Mouse (Mus musculus) urinary bladder, postnatal 4 days (tissue): Measurements from ENCODE around the gene Zfp317.
"Not testable (repeated sequence)": the region's sequence is repeated elsewhere in the genome, so short reads cannot be mapped to it uniquely, and the experiment has no call there.

Experiments used
- DNase-seq, 2 experiments: peaks; one replicate each; pipeline ENCODE4 v3.0.0; 2021 to 2022; ENCODE audit warnings: low spot score in 2 of 2

Gene Zfp317

DNA sequence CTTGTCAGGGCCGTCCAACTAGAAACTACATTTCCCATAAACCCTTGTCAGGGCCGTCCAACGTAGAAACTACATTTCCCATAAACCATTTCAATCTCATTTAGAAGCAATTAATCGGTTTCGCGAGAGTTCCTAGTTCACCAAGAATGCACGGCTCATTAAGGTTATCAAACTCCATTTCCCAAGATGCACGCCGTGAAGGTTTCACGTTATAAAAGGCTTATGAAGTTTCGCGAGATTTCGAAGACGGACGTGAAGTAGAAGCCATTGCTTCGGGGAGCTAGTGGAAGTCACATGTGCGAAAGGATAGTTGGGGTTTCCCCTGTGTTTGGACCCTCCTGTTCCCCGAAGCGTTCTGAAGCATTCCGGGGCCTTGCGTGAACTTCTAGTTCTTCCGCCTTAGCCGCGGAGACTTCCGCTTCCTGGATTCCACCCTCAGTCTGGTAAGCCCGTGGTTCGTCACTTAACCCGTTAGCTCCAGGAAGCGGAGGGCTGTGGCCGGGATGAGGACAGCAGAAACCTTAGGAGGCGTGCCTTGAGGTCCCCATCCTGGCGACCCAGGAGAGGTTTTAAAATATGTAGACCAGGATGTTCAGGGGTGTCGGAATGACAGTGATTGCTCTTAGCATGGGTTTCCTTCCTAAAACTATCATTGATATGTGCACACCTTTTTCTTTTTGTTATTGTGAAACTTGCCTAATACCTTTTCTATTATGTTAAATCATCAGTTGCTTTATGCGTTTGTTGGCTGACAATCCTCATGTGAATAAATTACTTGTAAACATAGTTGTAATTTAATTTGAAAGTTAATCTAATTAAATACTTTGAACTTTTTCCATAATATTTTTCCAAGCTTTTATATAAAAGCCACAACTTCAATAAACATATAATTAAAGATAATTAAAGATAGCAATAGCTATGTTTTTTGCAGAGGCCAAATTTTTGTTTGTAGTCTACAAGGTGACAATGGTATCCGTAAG is at the start of gene Zfp317:
Gene Zfp317 (plus strand): TSS at position 260 of the 980 bp plus-strand sequence.
- peak; percentile 79 to 83 for DNase-seq

DNA sequence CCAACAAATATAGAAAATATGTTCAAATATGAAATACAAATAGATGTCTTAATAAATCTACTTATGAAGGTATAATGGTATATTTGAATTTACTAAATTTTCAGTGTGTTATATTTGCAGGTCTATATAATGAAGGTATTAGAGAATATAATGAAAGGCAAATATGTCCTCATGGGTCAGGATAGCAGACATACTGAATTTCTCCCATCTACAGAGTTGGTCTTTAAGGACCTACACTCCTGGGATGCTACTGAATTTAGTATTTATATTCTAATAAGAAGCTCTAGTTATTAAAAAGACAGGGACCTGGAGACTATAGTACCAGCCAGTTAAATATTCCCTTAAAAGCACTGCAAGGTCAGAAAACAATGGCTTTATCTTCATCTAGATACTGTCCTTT is 39.6 kb upstream of the Zfp317 start, which contains the start of gene Olfr855:
Gene Olfr855 (plus strand): TSS at position 301 of the 400 bp plus-strand sequence.
- DNase-seq: no peak

DNA sequence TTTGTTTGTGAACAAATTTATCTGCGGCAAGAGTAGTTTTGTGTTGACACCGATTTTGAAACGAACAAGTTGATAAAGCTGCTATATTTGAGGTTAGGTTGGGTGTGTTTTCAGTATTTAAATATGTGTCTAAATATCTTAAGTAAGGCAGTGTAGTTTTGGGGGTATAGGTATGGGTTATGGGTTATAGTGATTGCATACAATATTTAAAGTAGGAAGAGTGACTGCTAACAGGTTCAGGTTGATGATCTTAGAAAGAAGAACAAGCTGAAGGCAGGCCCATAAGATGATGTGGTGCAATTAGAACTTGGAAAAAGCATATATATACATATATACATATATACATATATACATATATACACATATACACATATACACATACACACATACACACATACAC is 605 bp upstream of the Zfp317 start:
- no peak for DNase-seq

DNA sequence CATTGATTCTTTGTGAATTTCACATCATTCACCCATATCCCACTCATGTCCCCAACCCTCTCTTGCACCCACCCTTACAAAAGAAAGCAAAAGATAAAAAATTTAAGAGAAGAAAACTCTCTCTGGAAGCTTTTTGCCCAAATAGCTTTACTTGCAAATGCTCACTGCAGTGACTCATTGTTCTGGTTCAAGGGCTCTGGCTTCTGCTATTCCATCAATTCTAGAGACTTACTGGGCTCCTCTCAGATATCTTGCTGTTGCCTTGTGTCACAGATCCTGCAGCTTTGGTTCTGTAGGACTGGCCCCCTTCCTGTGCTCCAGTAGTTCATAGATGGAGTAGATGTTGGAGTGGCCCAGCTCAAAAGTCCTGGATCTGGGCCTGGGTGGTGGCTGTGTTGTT is 7.7 kb downstream of the Zfp317 start:
- DNase-seq: no peak

DNA sequence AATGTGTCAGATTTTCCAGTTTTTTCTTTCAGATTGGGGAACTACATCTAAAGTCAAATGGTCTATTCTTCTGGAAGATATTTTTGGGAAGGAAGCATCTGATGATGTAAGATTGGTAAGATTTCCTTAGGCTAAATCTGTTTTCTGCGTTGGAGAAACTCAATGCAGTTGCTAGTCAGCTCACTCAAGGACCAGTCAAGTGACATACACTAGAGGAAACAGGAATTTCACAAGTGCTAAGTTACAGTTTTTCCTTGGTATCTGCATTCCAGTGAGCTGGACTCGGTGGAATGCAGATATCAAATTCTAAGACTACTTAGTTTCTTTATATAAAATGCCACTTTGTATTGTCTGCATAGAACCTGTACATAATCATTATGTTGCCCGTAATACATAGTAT is 23.3 kb downstream of the Zfp317 start:
- DNase-seq: no peak

DNA sequence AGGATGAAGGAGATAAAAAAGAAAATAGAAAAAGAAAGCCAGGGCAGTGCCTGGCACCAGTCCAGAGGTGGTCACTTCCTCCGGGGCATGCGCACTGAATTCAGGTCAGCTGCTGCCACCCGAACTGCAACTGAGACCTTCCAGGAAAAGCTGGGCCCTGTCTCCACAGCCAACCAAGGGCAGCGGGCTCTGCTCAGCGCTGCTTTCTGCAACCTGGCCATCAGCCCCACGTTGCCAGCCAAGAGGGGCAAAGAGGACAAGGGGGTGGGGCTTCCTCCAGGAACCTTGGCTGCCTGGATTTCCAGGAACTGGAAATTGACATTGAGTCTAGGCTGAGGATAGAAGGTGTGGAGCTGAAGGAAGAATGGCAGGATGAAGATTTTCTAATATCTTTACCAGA is 68.4 kb downstream of the Zfp317 start:
- DNase-seq: no peak

DNA sequence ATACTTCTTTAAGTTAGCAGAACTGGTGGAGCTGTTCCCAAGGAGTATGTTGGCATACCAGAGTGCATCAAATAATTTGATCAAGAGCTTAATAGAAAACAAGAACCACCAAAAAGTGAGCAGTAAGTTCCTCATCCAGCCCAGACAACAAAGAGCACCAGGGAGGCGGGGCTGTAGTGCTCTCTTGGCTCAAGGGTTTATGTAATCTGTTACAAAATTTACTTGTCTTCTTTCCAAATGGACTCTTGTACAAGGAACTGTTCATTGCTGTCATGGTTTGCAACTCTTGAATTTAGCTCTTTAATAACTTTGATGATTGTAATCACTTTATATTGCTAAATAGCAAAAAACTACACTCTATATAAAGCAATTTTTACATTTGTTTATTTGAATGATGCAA is 69.5 kb downstream of the Zfp317 start:
- DNase-seq: no peak

DNA sequence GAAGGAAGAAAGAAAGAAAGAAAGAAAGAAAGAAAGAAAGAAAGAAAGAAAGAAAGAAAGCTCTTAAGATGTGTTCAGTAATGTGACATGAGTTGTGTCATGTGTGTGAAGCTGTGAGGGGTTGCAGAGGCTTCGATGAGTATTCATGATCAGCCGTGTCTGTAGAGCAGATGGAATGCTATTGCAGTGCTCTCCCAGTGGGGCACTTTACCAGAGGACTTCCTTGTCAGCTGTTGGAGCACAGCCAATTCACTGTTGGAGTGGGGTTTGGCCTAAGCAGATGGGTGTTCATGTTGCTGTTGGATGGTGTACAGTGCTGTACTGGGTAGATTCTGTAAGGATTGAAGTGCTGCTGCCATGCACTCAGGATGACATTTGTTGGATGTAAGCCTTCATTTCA is 70.5 kb downstream of the Zfp317 start:
- DNase-seq: no peak

DNA sequence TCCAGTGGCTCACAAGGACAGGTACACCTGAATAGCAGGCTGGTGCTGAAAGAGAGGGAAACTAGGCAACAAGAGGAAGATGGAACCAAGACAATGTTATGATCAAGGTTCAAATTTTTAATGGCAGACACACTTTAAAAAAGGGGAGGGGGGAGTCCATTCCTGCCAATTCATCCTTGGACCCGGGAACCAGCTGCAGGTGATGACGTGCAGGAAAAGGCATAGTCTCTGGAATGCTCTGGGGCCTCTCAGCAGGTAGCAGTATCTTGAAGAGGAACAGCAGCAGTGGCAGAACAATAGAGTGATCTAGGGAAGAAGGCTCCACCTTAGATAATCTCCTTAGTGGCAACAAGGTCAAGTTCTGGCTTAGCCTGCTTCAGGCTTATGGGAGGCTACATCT is 72.4 kb downstream of the Zfp317 start:
- DNase-seq: not testable (repeated sequence)

DNA sequence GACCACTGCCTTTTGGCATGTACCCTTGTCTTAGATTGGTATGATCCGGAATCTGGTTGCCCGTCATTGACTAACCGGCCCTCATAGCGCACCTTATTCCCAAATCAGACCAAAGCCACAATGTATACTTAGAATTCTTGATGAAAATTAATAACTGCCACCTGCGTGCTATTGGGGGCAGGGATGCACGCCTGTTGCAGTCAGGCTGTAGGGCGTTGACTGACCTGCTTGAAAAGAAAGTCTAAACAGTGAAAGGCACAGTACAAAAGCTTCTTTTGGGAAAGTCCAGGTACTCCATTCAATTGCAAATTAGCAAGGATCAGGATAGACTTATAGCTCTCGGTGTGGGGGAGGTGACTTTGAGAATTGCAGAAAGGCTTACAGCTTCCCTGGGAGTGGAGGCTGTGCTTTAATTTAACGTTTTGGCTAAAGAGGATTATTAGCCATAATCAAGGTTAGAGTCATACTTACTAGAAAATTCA is 73.0 kb downstream of the Zfp317 start:
- DNase-seq: not testable (repeated sequence)
